Mouse (Mus musculus): ENCODE measurements around the gene Pemt. TPM values are rescaled to one million over a fixed set of nuclear protein-coding genes. Genes with fewer than 3 reads are reported as not detected.

Gene Pemt
- polyA plus RNA-seq, 1 experiment from 2014 or later = 7.7 TPM

DNA sequence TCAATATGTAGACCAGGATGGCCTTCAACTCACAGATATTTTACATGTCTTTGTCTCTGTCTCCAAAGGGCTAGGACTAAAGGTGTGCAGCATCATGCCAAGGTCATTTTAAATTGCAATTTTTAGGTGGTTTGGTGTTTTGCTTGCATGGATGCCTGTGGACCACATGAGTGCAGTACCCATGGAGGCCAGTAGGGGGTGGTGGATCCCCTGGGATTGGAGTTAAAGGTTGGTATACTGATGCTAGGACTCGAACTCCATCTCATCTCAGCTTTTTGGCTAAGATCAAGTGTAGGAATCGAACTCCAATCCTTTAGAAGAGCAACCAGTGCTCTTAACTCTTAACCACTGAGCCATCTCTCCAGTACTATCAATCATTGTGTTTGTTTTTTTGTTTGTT, 38.3 kb upstream of the Pemt start:
- Histone ChIP-seq H3K9ac (no peak overlapping the region), H3K4me3 (replicated peaks; ENCODE audit: low read length) (no peak overlapping the region), H3K27ac (no peak overlapping the region), H3K4me1 (replicated peaks; ENCODE audit: control insufficient read depth, insufficient read depth, low read length) (peaks cover 7% of the 10 kb centered on the region), H3K4me2 (replicated peaks) (no peak overlapping the region), H3K36me3 (replicated peaks; ENCODE audit: control insufficient read depth, insufficient read depth) (no peaks in the 10 kb centered on the region), H3K9me3 (ENCODE audit: control insufficient read depth, low read length) (no peaks in the 10 kb centered on the region), H3K27me3 (ENCODE audit: control insufficient read depth, insufficient read depth, low read length) (no peaks in the 10 kb centered on the region)
- ATAC-seq (ENCODE audit: low FRiP score) (no peak), DNase-seq (ENCODE audit: low spot score) (no peak)
- 29% methylated on average over 2 of the region's 2 CpGs for WGBS

DNA sequence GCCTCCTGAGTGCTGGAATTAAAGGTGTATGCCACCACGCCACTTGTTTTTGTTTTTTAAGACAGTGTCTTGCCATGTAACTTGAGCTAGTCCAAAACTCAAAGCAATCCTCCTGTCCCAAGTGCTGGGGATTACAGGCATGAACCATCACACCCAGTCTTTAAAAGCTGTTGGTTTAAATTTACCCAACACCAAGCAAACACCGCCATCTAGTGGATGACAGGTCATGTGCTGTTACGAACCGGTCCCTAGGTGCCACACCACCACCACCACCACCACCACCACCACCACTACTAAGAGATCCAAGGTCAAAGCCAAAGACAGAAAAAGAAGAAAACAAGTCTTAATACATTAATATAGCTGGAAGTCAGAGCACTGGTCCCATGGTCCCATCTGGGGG, 30.5 kb upstream of the Pemt start:
- H3K36me3 ChIP-seq (replicated peaks; ENCODE audit: control insufficient read depth, insufficient read depth) = no peaks in the 10 kb centered on the region
- no peak overlapping the region for H3K9ac ChIP-seq
- H3K4me2 ChIP-seq (replicated peaks) = no peak overlapping the region
- H3K27ac ChIP-seq = no peak overlapping the region
- 14% methylated on average over 4 of the region's 4 CpGs for WGBS
- H3K4me3 ChIP-seq (replicated peaks; ENCODE audit: low read length) = no peak overlapping the region
- no peak for ATAC-seq (ENCODE audit: low FRiP score)
- no peaks in the 10 kb centered on the region for H3K9me3 ChIP-seq (ENCODE audit: control insufficient read depth, low read length)
- no peaks in the 10 kb centered on the region for H3K4me1 ChIP-seq (replicated peaks; ENCODE audit: control insufficient read depth, insufficient read depth, low read length)
- H3K27me3 ChIP-seq (ENCODE audit: control insufficient read depth, insufficient read depth, low read length) = no peaks in the 10 kb centered on the region
- DNase-seq (ENCODE audit: low spot score) = peak; percentile 78

DNA sequence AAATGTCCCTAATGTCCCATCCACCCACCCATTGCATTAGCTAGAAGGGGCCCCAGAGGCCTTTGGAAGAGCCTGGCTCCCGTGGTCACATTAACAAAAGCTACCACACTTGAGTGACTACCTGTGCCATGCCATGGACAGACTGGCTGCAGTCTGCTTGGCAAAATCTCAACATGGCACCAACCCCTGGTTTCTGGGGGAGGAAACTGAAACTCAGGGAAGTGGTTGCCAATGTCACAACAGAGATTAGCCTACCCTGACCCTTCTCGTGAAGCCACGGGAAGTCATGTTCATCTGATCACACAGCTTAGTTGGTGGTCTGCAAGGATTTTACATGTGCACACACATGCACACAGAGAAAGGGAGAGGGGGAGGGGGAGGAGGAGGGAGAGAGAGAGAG, 29.9 kb upstream of the Pemt start:
- no peak overlapping the region for H3K4me3 ChIP-seq (replicated peaks; ENCODE audit: low read length)
- no peaks in the 10 kb centered on the region for H3K27me3 ChIP-seq (ENCODE audit: control insufficient read depth, insufficient read depth, low read length)
- no peak overlapping the region for H3K27ac ChIP-seq
- WGBS = 77% methylated on average over 3 of the region's 3 CpGs
- no peaks in the 10 kb centered on the region for H3K36me3 ChIP-seq (replicated peaks; ENCODE audit: control insufficient read depth, insufficient read depth)
- no peaks in the 10 kb centered on the region for H3K4me1 ChIP-seq (replicated peaks; ENCODE audit: control insufficient read depth, insufficient read depth, low read length)
- ATAC-seq (ENCODE audit: low FRiP score) (no peak), DNase-seq (ENCODE audit: low spot score) (no peak)
- H3K9me3 ChIP-seq (ENCODE audit: control insufficient read depth, low read length) = no peaks in the 10 kb centered on the region
- no peak overlapping the region for H3K9ac ChIP-seq
- H3K4me2 ChIP-seq (replicated peaks) = no peak overlapping the region

DNA sequence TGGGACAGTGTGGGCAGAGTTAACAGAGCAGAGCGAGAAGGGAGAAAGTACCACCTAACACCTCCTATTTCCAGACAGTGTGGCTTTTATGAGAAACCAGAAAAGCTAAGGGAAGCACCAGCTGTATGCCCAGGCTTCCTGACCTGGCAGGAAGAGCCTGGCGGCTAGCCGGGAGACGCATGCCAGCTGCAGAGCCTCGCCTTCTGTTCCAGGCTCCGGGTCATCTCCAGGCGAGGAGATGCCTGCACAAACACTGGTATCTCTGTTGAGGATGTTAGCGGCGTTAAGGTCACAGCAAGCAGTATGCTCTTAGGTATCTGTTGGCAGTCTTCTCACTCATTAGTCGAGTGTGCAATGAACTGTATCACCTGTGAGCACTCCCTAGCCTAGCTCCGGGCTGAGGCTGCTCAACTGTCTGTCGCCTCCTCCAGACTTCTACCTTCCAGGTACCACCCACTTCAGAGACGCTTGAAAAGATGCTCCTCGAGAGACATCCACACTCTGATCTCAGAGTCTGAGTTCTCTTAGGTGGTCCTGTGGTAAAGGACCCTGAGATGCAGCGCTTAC, 27.7 kb upstream of the Pemt start:
- no peak for DNase-seq (ENCODE audit: low spot score)
- no peak overlapping the region for H3K27ac ChIP-seq

DNA sequence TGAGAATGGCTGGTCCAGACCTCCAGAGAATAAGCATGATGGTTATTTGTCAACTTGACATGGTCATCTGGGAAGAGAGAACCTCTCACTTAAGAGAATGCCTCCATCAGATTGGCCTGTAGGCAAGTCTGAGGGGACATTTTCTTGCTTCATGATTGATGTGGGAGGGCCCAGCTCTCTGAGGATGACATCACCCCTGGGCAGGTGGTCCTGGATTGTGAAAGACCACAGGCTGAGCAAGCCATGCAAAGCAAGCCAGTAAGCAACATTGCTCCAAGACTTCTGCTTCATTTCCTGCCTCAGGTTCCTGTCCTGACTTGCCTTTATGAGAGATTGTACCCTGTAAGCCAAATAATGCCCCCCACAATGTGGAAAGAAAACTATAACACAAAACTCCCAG, 26.8 kb upstream of the Pemt start:
- ATAC-seq (ENCODE audit: low FRiP score) = no peak
- Histone ChIP-seq H3K9ac (no peak overlapping the region), H3K36me3 (replicated peaks; ENCODE audit: control insufficient read depth, insufficient read depth) (no peaks in the 10 kb centered on the region), H3K4me1 (replicated peaks; ENCODE audit: control insufficient read depth, insufficient read depth, low read length) (no peaks in the 10 kb centered on the region), H3K9me3 (ENCODE audit: control insufficient read depth, low read length) (no peaks in the 10 kb centered on the region), H3K27me3 (ENCODE audit: control insufficient read depth, insufficient read depth, low read length) (no peaks in the 10 kb centered on the region), H3K27ac (no peak overlapping the region), H3K4me2 (replicated peaks) (no peak overlapping the region), H3K4me3 (replicated peaks; ENCODE audit: low read length) (no peak overlapping the region)
- DNase-seq (ENCODE audit: low spot score) = no peak

More for the DNA sequence above, 27.7 kb upstream of the Pemt start:
- Histone ChIP-seq H3K36me3 (replicated peaks; ENCODE audit: control insufficient read depth, insufficient read depth) (no peaks in the 10 kb centered on the region), H3K4me1 (replicated peaks; ENCODE audit: control insufficient read depth, insufficient read depth, low read length) (no peaks in the 10 kb centered on the region), H3K4me2 (replicated peaks) (no peak overlapping the region), H3K9me3 (ENCODE audit: control insufficient read depth, low read length) (no peaks in the 10 kb centered on the region), H3K9ac (no peak overlapping the region), H3K27me3 (ENCODE audit: control insufficient read depth, insufficient read depth, low read length) (no peaks in the 10 kb centered on the region), H3K4me3 (replicated peaks; ENCODE audit: low read length) (no peak overlapping the region)
- ATAC-seq (ENCODE audit: low FRiP score) = no peak
- WGBS = 69% methylated on average over 15 of the region's 15 CpGs

DNA sequence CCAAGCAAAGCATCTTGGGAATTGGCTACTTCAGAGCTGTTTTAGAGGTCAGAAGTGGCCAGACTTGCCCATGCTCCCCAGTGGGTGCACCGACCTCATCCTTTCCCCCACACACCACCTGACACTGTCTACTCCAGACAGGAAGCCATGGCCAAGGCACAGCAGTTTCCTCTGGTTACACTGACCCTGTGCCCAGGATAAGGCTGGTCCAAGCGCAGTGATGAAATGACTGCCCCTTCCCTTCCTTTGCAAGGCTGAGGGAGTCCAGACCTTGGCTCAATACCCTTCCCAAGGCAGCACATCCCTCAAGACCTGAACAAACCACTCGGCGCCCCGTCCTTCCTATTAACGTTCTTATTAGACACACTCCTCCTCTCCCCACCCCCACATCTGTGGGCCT, 24.9 kb upstream of the Pemt start:
- Histone ChIP-seq H3K36me3 (replicated peaks; ENCODE audit: control insufficient read depth, insufficient read depth) (no peaks in the 10 kb centered on the region), H3K9ac (no peak overlapping the region), H3K9me3 (ENCODE audit: control insufficient read depth, low read length) (no peaks in the 10 kb centered on the region), H3K4me1 (replicated peaks; ENCODE audit: control insufficient read depth, insufficient read depth, low read length) (no peaks in the 10 kb centered on the region), H3K4me3 (replicated peaks; ENCODE audit: low read length) (no peak overlapping the region), H3K27me3 (ENCODE audit: control insufficient read depth, insufficient read depth, low read length) (no peaks in the 10 kb centered on the region), H3K27ac (no peak overlapping the region), H3K4me2 (replicated peaks) (no peak overlapping the region)
- WGBS = 93% methylated on average over 6 of the region's 6 CpGs
- DNase-seq (ENCODE audit: low spot score) = no peak
- ATAC-seq (ENCODE audit: low FRiP score) = no peak

DNA sequence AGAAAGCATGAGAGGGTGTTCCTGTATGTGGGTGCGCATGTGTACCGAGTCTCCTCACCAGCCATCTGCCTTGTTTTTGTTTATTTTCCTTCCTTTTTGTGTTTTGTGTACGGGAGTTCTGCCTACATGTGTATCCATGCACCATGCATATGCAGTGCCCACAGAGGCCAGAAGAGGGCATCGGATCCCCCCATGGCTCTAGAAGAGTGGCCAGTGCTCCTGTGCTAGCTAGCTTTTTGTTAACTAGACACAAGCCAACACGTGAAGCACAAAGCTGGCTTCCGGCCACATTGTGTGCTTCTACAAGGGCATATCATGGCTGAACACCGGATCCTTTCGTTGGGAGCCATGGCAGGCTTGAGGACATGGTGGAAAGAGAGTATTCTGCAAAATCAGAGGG, 24.3 kb upstream of the Pemt start:
- Histone ChIP-seq H3K4me1 (replicated peaks; ENCODE audit: control insufficient read depth, insufficient read depth, low read length) (no peaks in the 10 kb centered on the region), H3K4me2 (replicated peaks) (no peak overlapping the region), H3K9me3 (ENCODE audit: control insufficient read depth, low read length) (no peaks in the 10 kb centered on the region), H3K27me3 (ENCODE audit: control insufficient read depth, insufficient read depth, low read length) (no peaks in the 10 kb centered on the region), H3K4me3 (replicated peaks; ENCODE audit: low read length) (no peak overlapping the region), H3K36me3 (replicated peaks; ENCODE audit: control insufficient read depth, insufficient read depth) (no peaks in the 10 kb centered on the region), H3K9ac (no peak overlapping the region), H3K27ac (no peak overlapping the region)
- DNase-seq (ENCODE audit: low spot score) (peak; percentile 68), ATAC-seq (ENCODE audit: low FRiP score) (peak; percentile 65; the same call in 1 of the 2 replicates)
- 33% methylated on average over 8 of the region's 8 CpGs for WGBS

DNA sequence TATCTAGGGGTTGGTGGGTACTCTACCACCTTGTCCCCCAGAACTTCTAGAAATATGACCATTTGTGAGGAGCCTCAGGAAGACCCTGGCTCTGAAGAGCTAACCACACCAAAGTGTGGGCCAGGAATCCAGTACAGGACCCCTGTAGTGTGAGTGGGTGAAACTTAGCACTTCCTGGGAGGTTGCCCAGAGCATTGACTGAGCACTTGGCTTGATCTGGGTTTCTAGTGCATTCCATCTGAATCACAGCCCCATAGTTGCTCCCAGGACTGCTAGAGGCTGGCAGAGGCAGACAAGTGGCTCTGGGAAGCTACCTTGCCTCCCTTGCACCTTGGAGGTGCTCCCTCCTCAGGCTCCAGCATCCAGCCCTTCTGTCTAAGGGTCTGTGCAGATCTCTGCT, 22.3 kb upstream of the Pemt start:
- H3K9ac ChIP-seq = no peak overlapping the region
- ATAC-seq (ENCODE audit: low FRiP score) = no peak
- DNase-seq (ENCODE audit: low spot score) = no peak

DNA sequence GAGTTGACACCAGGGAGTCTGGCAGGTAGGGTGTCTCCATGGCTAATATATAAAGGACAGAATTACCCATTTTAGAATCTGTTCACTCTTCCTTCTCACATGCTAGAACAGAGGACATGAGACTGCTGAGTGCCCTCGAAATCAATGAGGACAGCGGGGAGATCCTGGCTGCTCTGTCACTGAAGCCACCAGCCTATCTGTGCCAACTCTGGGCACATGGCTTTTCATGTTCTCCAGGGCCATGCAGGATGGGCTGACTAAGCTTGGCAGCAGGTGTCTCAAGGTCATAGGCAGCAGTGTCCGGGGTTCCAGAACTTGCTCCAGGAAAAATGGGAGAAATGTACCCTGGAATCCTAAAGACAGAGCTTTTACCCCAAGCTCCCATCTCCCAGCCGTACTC, 21.4 kb upstream of the Pemt start:
- Histone ChIP-seq H3K4me3 (replicated peaks; ENCODE audit: low read length) (no peak overlapping the region), H3K4me2 (replicated peaks) (no peak overlapping the region), H3K4me1 (replicated peaks; ENCODE audit: control insufficient read depth, insufficient read depth, low read length) (no peaks in the 10 kb centered on the region), H3K9ac (no peak overlapping the region), H3K27me3 (ENCODE audit: control insufficient read depth, insufficient read depth, low read length) (no peaks in the 10 kb centered on the region), H3K9me3 (ENCODE audit: control insufficient read depth, low read length) (no peaks in the 10 kb centered on the region), H3K36me3 (replicated peaks; ENCODE audit: control insufficient read depth, insufficient read depth) (no peaks in the 10 kb centered on the region), H3K27ac (no peak overlapping the region)
- 89% methylated on average over 4 of the region's 4 CpGs for WGBS
- DNase-seq (ENCODE audit: low spot score) (no peak), ATAC-seq (ENCODE audit: low FRiP score) (no peak)

More for the DNA sequence above, 22.3 kb upstream of the Pemt start:
- Histone ChIP-seq H3K27me3 (ENCODE audit: control insufficient read depth, insufficient read depth, low read length) (no peaks in the 10 kb centered on the region), H3K9me3 (ENCODE audit: control insufficient read depth, low read length) (no peaks in the 10 kb centered on the region), H3K4me1 (replicated peaks; ENCODE audit: control insufficient read depth, insufficient read depth, low read length) (no peaks in the 10 kb centered on the region), H3K27ac (no peak overlapping the region), H3K4me3 (replicated peaks; ENCODE audit: low read length) (no peak overlapping the region), H3K36me3 (replicated peaks; ENCODE audit: control insufficient read depth, insufficient read depth) (no peaks in the 10 kb centered on the region), H3K4me2 (replicated peaks) (no peak overlapping the region)

DNA sequence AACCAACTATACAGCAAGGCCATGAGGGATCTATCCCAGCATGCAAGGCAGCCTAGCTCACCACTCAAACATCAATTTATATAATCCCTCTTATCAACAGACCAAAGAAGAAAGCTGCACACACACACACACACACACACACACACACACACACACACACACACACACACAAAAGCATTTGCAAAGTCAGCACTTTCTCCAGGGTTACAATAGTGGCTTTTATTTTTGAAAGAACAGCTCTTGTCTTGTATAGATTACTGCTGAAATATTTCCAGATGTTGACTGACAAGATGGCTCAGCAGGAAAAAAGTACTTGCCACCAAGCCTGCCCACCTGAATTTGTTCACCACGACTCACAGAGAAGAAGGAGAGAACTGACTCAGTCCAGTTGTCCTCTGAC, 19.0 kb upstream of the Pemt start:
- no peak overlapping the region for H3K4me2 ChIP-seq (replicated peaks)
- ATAC-seq (ENCODE audit: low FRiP score) (no peak), DNase-seq (ENCODE audit: low spot score) (no peak)
- no peak overlapping the region for H3K27ac ChIP-seq
- no peaks in the 10 kb centered on the region for H3K36me3 ChIP-seq (replicated peaks; ENCODE audit: control insufficient read depth, insufficient read depth)
- no peaks in the 10 kb centered on the region for H3K4me1 ChIP-seq (replicated peaks; ENCODE audit: control insufficient read depth, insufficient read depth, low read length)
- H3K4me3 ChIP-seq (replicated peaks; ENCODE audit: low read length) = no peak overlapping the region
- 81% methylated on average over 1 of the region's 1 CpGs for WGBS
- H3K9ac ChIP-seq = no peak overlapping the region
- no peaks in the 10 kb centered on the region for H3K9me3 ChIP-seq (ENCODE audit: control insufficient read depth, low read length)
- H3K27me3 ChIP-seq (ENCODE audit: control insufficient read depth, insufficient read depth, low read length) = no peaks in the 10 kb centered on the region
